Mouse (Mus musculus): ENCODE results near the gene Sept14.

GRCm38 (mm10) chr5:129740976-129741375 lies 32.7 kb upstream of the Sept14 start:
- TF ChIP-seq CTCF (IDR thresholded peaks at IDR 0.05; ENCODE audit: low read depth, low read length) (no peak), POLR2A (IDR thresholded peaks at IDR 0.05; ENCODE audit: insufficient read depth, low read length) (no peak), EP300 (IDR thresholded peaks at IDR 0.05; ENCODE audit: insufficient read depth, low read depth, low read length) (no peak)
